Mouse (Mus musculus): ENCODE results near the gene Olfr625-ps1. TPM values are rescaled to one million over a fixed set of nuclear protein-coding genes. Genes with fewer than 3 reads are reported as not detected.

The Olfr625-ps1 gene
- polyA plus RNA-seq, 1 experiment from 2014 or later, result not detected

Other genes with a start within 250 kb of the Olfr625-ps1 start
- not detected in 2 replicates for gene Olfr605, start 237.3 kb upstream of the Olfr625-ps1 start, polyA plus RNA-seq (2015; fragmentation: Nextera tagmentation; extraction: Ambion mirVana)
- gene Olfr606, start 233.7 kb upstream of the Olfr625-ps1 start, polyA plus RNA-seq (2015; fragmentation: Nextera tagmentation; extraction: Ambion mirVana), result not detected in 2 replicates
- gene Olfr607, start 218.6 kb upstream of the Olfr625-ps1 start, polyA plus RNA-seq (2015; fragmentation: Nextera tagmentation; extraction: Ambion mirVana), result not detected in 2 replicates
- gene Olfr608, start 212.8 kb upstream of the Olfr625-ps1 start, polyA plus RNA-seq (2015; fragmentation: Nextera tagmentation; extraction: Ambion mirVana), result not detected in 2 replicates
- gene Olfr609, start 184.7 kb upstream of the Olfr625-ps1 start, polyA plus RNA-seq (2015; fragmentation: Nextera tagmentation; extraction: Ambion mirVana), result not detected in 2 replicates
- gene Olfr610, start 170.6 kb upstream of the Olfr625-ps1 start, polyA plus RNA-seq (2015; fragmentation: Nextera tagmentation; extraction: Ambion mirVana), result not detected in 2 replicates
- gene Olfr611, start 161.9 kb upstream of the Olfr625-ps1 start, polyA plus RNA-seq (2015; fragmentation: Nextera tagmentation; extraction: Ambion mirVana), result not detected in 2 replicates
- not detected in 2 replicates for gene Olfr612, start 140.0 kb upstream of the Olfr625-ps1 start, polyA plus RNA-seq (2015; fragmentation: Nextera tagmentation; extraction: Ambion mirVana)
- gene Olfr613, start 134.6 kb upstream of the Olfr625-ps1 start, polyA plus RNA-seq (2015; fragmentation: Nextera tagmentation; extraction: Ambion mirVana), result not detected in 2 replicates
- gene Olfr615, start 126.6 kb upstream of the Olfr625-ps1 start, polyA plus RNA-seq (2015; fragmentation: Nextera tagmentation; extraction: Ambion mirVana), result not detected in 2 replicates
- gene Olfr616, start 113.6 kb upstream of the Olfr625-ps1 start, polyA plus RNA-seq (2015; fragmentation: Nextera tagmentation; extraction: Ambion mirVana), result not detected in 2 replicates
- gene Olfr617, start 109.7 kb upstream of the Olfr625-ps1 start, polyA plus RNA-seq (2015; fragmentation: Nextera tagmentation; extraction: Ambion mirVana), result not detected in 2 replicates
- not detected in 2 replicates for gene Olfr618, start 92.6 kb upstream of the Olfr625-ps1 start, polyA plus RNA-seq (2015; fragmentation: Nextera tagmentation; extraction: Ambion mirVana)
- not detected in 2 replicates for gene Olfr619, start 82.1 kb upstream of the Olfr625-ps1 start, polyA plus RNA-seq (2015; fragmentation: Nextera tagmentation; extraction: Ambion mirVana)
- gene Olfr620, start 70.2 kb upstream of the Olfr625-ps1 start, polyA plus RNA-seq (2015; fragmentation: Nextera tagmentation; extraction: Ambion mirVana), result not detected in 2 replicates
- 0.18 and 0.22 TPM in 2 replicates for gene Olfr622, start 40.0 kb upstream of the Olfr625-ps1 start, polyA plus RNA-seq (2015; fragmentation: Nextera tagmentation; extraction: Ambion mirVana)
- gene Olfr623, start 19.0 kb upstream of the Olfr625-ps1 start, polyA plus RNA-seq (2015; fragmentation: Nextera tagmentation; extraction: Ambion mirVana), result not detected in 2 replicates
- 0.07 and 0.08 TPM in 2 replicates for gene Olfr624, start 11.5 kb upstream of the Olfr625-ps1 start, polyA plus RNA-seq (2015; fragmentation: Nextera tagmentation; extraction: Ambion mirVana)
- gene Olfr243, start 32.0 kb downstream of the Olfr625-ps1 start, polyA plus RNA-seq (2015; fragmentation: Nextera tagmentation; extraction: Ambion mirVana), result not detected in 2 replicates
- gene Olfr628, start 47.7 kb downstream of the Olfr625-ps1 start, polyA plus RNA-seq (2015; fragmentation: Nextera tagmentation; extraction: Ambion mirVana), result not detected in 2 replicates
- gene Olfr629, start 62.2 kb downstream of the Olfr625-ps1 start, polyA plus RNA-seq (2015; fragmentation: Nextera tagmentation; extraction: Ambion mirVana), result not detected in 2 replicates
- not detected in 2 replicates for gene Olfr630, start 74.6 kb downstream of the Olfr625-ps1 start, polyA plus RNA-seq (2015; fragmentation: Nextera tagmentation; extraction: Ambion mirVana)
- gene Olfr69, start 88.9 kb downstream of the Olfr625-ps1 start, polyA plus RNA-seq (2015; fragmentation: Nextera tagmentation; extraction: Ambion mirVana), result not detected in 2 replicates
- gene Olfr68, start 97.0 kb downstream of the Olfr625-ps1 start, polyA plus RNA-seq (2015; fragmentation: Nextera tagmentation; extraction: Ambion mirVana), result not detected in 2 replicates
- gene Olfr67, start 109.1 kb downstream of the Olfr625-ps1 start, polyA plus RNA-seq (2015; fragmentation: Nextera tagmentation; extraction: Ambion mirVana), result not detected in 2 replicates
- gene Hbb-bt, start 131.3 kb downstream of the Olfr625-ps1 start, polyA plus RNA-seq (2015; fragmentation: Nextera tagmentation; extraction: Ambion mirVana), result 1,311 and 2,074 TPM in 2 replicates
- 2,604 and 4,415 TPM in 2 replicates for gene Hbb-bs, start 145.4 kb downstream of the Olfr625-ps1 start, polyA plus RNA-seq (2015; fragmentation: Nextera tagmentation; extraction: Ambion mirVana)
- gene Hbb-bh2, start 157.8 kb downstream of the Olfr625-ps1 start, polyA plus RNA-seq (2015; fragmentation: Nextera tagmentation; extraction: Ambion mirVana), result not detected in 2 replicates
- gene Hbb-bh1, start 160.4 kb downstream of the Olfr625-ps1 start, polyA plus RNA-seq (2015; fragmentation: Nextera tagmentation; extraction: Ambion mirVana), result 46.9 and 96.8 TPM in 2 replicates
- gene Hbb-y, start 170.5 kb downstream of the Olfr625-ps1 start, polyA plus RNA-seq (2015; fragmentation: Nextera tagmentation; extraction: Ambion mirVana), result 5,482 and 5,510 TPM in 2 replicates
- gene Olfr66, start 203.5 kb downstream of the Olfr625-ps1 start, polyA plus RNA-seq (2015; fragmentation: Nextera tagmentation; extraction: Ambion mirVana), result not detected in 2 replicates
- gene Olfr64, start 211.8 kb downstream of the Olfr625-ps1 start, polyA plus RNA-seq (2015; fragmentation: Nextera tagmentation; extraction: Ambion mirVana), result not detected in 2 replicates
- gene Olfr65, start 220.8 kb downstream of the Olfr625-ps1 start, polyA plus RNA-seq (2015; fragmentation: Nextera tagmentation; extraction: Ambion mirVana), result not detected in 2 replicates
- not detected in 2 replicates for gene Olfr631, start 246.1 kb downstream of the Olfr625-ps1 start, polyA plus RNA-seq (2015; fragmentation: Nextera tagmentation; extraction: Ambion mirVana)